Mouse (Mus musculus): ENCODE results near the gene Wnt6.

GRCm38 (mm10) chr1:74753266-74753974 is 18.3 kb upstream of the Wnt6 start:
- TF ChIP-seq CTCF (conservative IDR thresholded peaks at IDR 0.05; ENCODE audit: insufficient read depth, insufficient read length, low read depth, low read length): no peak
- no peak for TF ChIP-seq POLR2A (IDR thresholded peaks at IDR 0.05; ENCODE audit: low read depth, low read length)

All from kidney, adult 2 months (tissue).